Mouse (Mus musculus) heart, adult 2 months (tissue): Measurements from ENCODE around the gene Reln.

Source experiments
- CTCF ChIP-seq: fragments of 200-600 bp; IDR thresholded peaks from 2 replicates; pipeline ENCODE4 v1.8.1; 2022; ENCODE audit warnings: antibody characterized with exemption, mild to moderate bottlenecking, moderate library complexity
- POLR2A ChIP-seq: fragments of 200-500 bp; IDR thresholded peaks from 2 replicates; pipeline ENCODE4 v1.6.1; 2011; ENCODE audit warnings: mild to moderate bottlenecking, low read depth, low read length, control low read depth; ENCODE audit not compliant: insufficient read depth

GRCm38 (mm10) chr5:22190333-22190732 is 154.2 kb downstream of the Reln start:
- TF ChIP-seq POLR2A, result no peak
- TF ChIP-seq CTCF, result no peak
